14 mouse cellular contexts compared by ENCODE assay signal in genomic region chr7:49635971-49636370, GRCm38 (mm10). TPM values are rescaled to one million over a fixed set of nuclear protein-coding genes. Genes with fewer than 3 reads are reported as not detected.
DNase-seq lines count a peak whose midpoint lies in the region; ATAC-seq lines count a peak whose summit lies in the region.
"Had no signal": no experiment of that assay in that cellular context is flagged by ENCODE, and none has a peak within 500 bp of the region (broad histone marks: within the 10 kb centered on the region; RNA-seq: fewer than 3 reads in every experiment).

No protein-coding gene starts in this region.

- WGBS in hindbrain, embryonic 11.5 days: 1% methylated on average over 22 of the region's 22 CpGs
- WGBS in hindbrain, embryonic 16.5 days: 1% methylated on average over 22 of the region's 22 CpGs
- under 1% methylated on average over 22 of the region's 22 CpGs for WGBS in embryonic facial prominence, embryonic 13.5 days
- under 1% methylated on average over 22 of the region's 22 CpGs for WGBS in limb, embryonic 11.5 days

- peak; percentile 64 for DNase-seq in hindbrain, embryonic 11.5 days (ENCODE audit: low spot score)
- DNase-seq in limb, embryonic 11.5 days (ENCODE audit: low spot score): peak; percentile 48
- DNase-seq in naive thymus-derived CD4-positive, alpha-beta T cell, adult 2 months (ENCODE audit: low read depth): peak; percentile 31
- no peak for DNase-seq in right cerebral cortex, postnatal 14 days
- DNase-seq in layer of hippocampus, adult 9-11 months: no peak
- no peak for DNase-seq in testis, postnatal 14 days (ENCODE audit: low spot score)
- DNase-seq: cerebellum, adult 2 months; thymus, postnatal 36 days had no signal

- no peaks in the 10 kb centered on the region; the same call in 1 of the 2 replicates for H3K4me1 ChIP-seq in hindbrain, embryonic 11.5 days (replicated peaks; ENCODE audit: control insufficient read depth, insufficient read depth, low read length)
- H3K4me1 ChIP-seq in hindbrain, embryonic 16.5 days (ENCODE audit: control insufficient read depth, insufficient read depth, low read depth, low read length): peaks cover 6% of the 10 kb centered on the region; the same call in 1 of the 2 replicates
- peaks cover 31% of the 10 kb centered on the region for H3K4me1 ChIP-seq in embryonic facial prominence, embryonic 13.5 days
- H3K4me1 ChIP-seq in limb, embryonic 11.5 days (ENCODE audit: control insufficient read depth, insufficient read depth, low read length): no peaks in the 10 kb centered on the region; the same call in none of the 2 replicates

- H3K9me3 ChIP-seq in hindbrain, embryonic 11.5 days (ENCODE audit: control insufficient read depth, low read length): no peaks in the 10 kb centered on the region
- no peaks in the 10 kb centered on the region for H3K9me3 ChIP-seq in hindbrain, embryonic 16.5 days (ENCODE audit: control insufficient read depth, low read length)
- no peaks in the 10 kb centered on the region for H3K9me3 ChIP-seq in embryonic facial prominence, embryonic 13.5 days
- no peaks in the 10 kb centered on the region for H3K9me3 ChIP-seq in limb, embryonic 11.5 days (ENCODE audit: control insufficient read depth, low read length)
- H3K9me3 ChIP-seq: heart, embryonic 13.5 days had no signal

- H3K27me3 ChIP-seq in hindbrain, embryonic 11.5 days (ENCODE audit: control insufficient read depth, insufficient read depth, low read length): peaks cover 93% of the 10 kb centered on the region
- H3K27me3 ChIP-seq in hindbrain, embryonic 16.5 days (replicated peaks; ENCODE audit: control insufficient read depth, insufficient read depth, low read length): peaks cover 69% of the 10 kb centered on the region
- peaks cover 100% of the 10 kb centered on the region for H3K27me3 ChIP-seq in embryonic facial prominence, embryonic 13.5 days
- H3K27me3 ChIP-seq in limb, embryonic 11.5 days (ENCODE audit: control insufficient read depth, insufficient read depth, low read length): peaks cover 88% of the 10 kb centered on the region

- ATAC-seq in hindbrain, embryonic 11.5 days (ENCODE audit: low FRiP score): no peak
- no peak for ATAC-seq in hindbrain, embryonic 16.5 days
- no peak for ATAC-seq in embryonic facial prominence, embryonic 13.5 days (ENCODE audit: insufficient number of reproducible peaks, insufficient read depth, low FRiP score, low TSS enrichment, low read depth)
- ATAC-seq in limb, embryonic 11.5 days (ENCODE audit: insufficient number of reproducible peaks, low FRiP score, low TSS enrichment, low read depth): no peak
- ATAC-seq: intestine, embryonic 16.5 days had no signal

- no peaks in the 10 kb centered on the region for H3K36me3 ChIP-seq in hindbrain, embryonic 11.5 days (ENCODE audit: control insufficient read depth, insufficient read depth, low read length)
- no peaks in the 10 kb centered on the region for H3K36me3 ChIP-seq in hindbrain, embryonic 16.5 days (ENCODE audit: control insufficient read depth, insufficient read depth, low read length)
- H3K36me3 ChIP-seq in embryonic facial prominence, embryonic 13.5 days: no peaks in the 10 kb centered on the region
- no peaks in the 10 kb centered on the region for H3K36me3 ChIP-seq in limb, embryonic 11.5 days (ENCODE audit: control insufficient read depth, insufficient read depth, low read length)
- H3K36me3 ChIP-seq: heart, embryonic 13.5 days had no signal

- H3K4me2 ChIP-seq in hindbrain, embryonic 11.5 days (replicated peaks; ENCODE audit: low read depth, low read length): no peak overlapping the region
- H3K4me2 ChIP-seq in hindbrain, embryonic 16.5 days (ENCODE audit: low read length): no peak overlapping the region
- H3K4me2 ChIP-seq in embryonic facial prominence, embryonic 13.5 days: no peak overlapping the region
- no peak overlapping the region for H3K4me2 ChIP-seq in limb, embryonic 11.5 days (ENCODE audit: low read depth, severe bottlenecking)
- H3K4me2 ChIP-seq: heart, embryonic 13.5 days had no signal

- peak overlapping the region; percentile 39; the same call in 1 of the 2 replicates for H3K27ac ChIP-seq in hindbrain, embryonic 11.5 days (ENCODE audit: low read depth, low read length)
- H3K27ac ChIP-seq in hindbrain, embryonic 16.5 days (ENCODE audit: low read depth, low read length): no peak overlapping the region
- no peak overlapping the region for H3K27ac ChIP-seq in embryonic facial prominence, embryonic 13.5 days
- no peak overlapping the region for H3K27ac ChIP-seq in limb, embryonic 11.5 days (replicated peaks; ENCODE audit: low read depth, low read length)
- H3K27ac ChIP-seq: heart, embryonic 13.5 days; liver, embryonic 14.5 days; macrophage had no signal

- peak overlapping the region; percentile 31; the same call in 1 of the 2 replicates for H3K9ac ChIP-seq in hindbrain, embryonic 11.5 days (ENCODE audit: low read depth, low read length)
- no peak overlapping the region for H3K9ac ChIP-seq in hindbrain, embryonic 16.5 days (ENCODE audit: low read depth, low read length)
- no peak overlapping the region for H3K9ac ChIP-seq in embryonic facial prominence, embryonic 13.5 days
- no peak overlapping the region for H3K9ac ChIP-seq in limb, embryonic 11.5 days (ENCODE audit: low read length)
- H3K9ac ChIP-seq: heart, embryonic 13.5 days; liver, embryonic 14.5 days had no signal

- H3K4me3 ChIP-seq in hindbrain, embryonic 11.5 days (ENCODE audit: low read depth, low read length): peak overlapping the region; percentile 19
- no peak overlapping the region for H3K4me3 ChIP-seq in hindbrain, embryonic 16.5 days (ENCODE audit: low read length)
- H3K4me3 ChIP-seq in embryonic facial prominence, embryonic 13.5 days: 0 out of 2 replicates have a peak overlapping the region, but pooled peaks have one; percentile 3
- no peak overlapping the region for H3K4me3 ChIP-seq in limb, embryonic 11.5 days (ENCODE audit: low read depth, low read length)
- H3K4me3 ChIP-seq: heart, embryonic 13.5 days had no signal

RNA-seq across cellular contexts. Expression of gene Dbx1, which starts 0.7 kb away (rescaled TPM):
- 35.7 and 39.4 TPM in 2 replicates for polyA plus RNA-seq in hindbrain, embryonic 11.5 days (2014; fragmentation: Nextera tagmentation; extraction: Ambion mirVana)
- polyA plus RNA-seq in hindbrain, embryonic 16.5 days (2015; fragmentation: Nextera tagmentation; extraction: Ambion mirVana): 1.0 and 4.2 TPM in 2 replicates
- polyA plus RNA-seq in embryonic facial prominence, embryonic 13.5 days (2015; fragmentation: Nextera tagmentation; extraction: Ambion mirVana): 0.28 and 0.44 TPM in 2 replicates
- not detected in 2 replicates for polyA plus RNA-seq in limb, embryonic 11.5 days (2014; fragmentation: Nextera tagmentation; extraction: Ambion mirVana)
- polyA plus RNA-seq: cerebellum, adult 2 months; heart, embryonic 13.5 days; intestine, embryonic 16.5 days; liver, embryonic 14.5 days; macrophage had no signal

Comparison
In these comparisons a context has a peak if more than half of its experiments do, and no peak if none do; other contexts are left out.
1. H3K4me3 ChIP-seq: peak in hindbrain, embryonic 11.5 days (single experiment) and embryonic facial prominence, embryonic 13.5 days (single experiment); none in hindbrain, embryonic 16.5 days (single experiment) and limb, embryonic 11.5 days (single experiment).
2. DNase-seq: peak in hindbrain, embryonic 11.5 days (single experiment), limb, embryonic 11.5 days (single experiment) and naive thymus-derived CD4-positive, alpha-beta T cell, adult 2 months (single experiment); none in right cerebral cortex, postnatal 14 days (single experiment), layer of hippocampus, adult 9-11 months (single experiment) and testis, postnatal 14 days (single experiment).